Mouse (Mus musculus): ENCODE data around the gene Dvl1.

Dvl1 gene

DNA sequence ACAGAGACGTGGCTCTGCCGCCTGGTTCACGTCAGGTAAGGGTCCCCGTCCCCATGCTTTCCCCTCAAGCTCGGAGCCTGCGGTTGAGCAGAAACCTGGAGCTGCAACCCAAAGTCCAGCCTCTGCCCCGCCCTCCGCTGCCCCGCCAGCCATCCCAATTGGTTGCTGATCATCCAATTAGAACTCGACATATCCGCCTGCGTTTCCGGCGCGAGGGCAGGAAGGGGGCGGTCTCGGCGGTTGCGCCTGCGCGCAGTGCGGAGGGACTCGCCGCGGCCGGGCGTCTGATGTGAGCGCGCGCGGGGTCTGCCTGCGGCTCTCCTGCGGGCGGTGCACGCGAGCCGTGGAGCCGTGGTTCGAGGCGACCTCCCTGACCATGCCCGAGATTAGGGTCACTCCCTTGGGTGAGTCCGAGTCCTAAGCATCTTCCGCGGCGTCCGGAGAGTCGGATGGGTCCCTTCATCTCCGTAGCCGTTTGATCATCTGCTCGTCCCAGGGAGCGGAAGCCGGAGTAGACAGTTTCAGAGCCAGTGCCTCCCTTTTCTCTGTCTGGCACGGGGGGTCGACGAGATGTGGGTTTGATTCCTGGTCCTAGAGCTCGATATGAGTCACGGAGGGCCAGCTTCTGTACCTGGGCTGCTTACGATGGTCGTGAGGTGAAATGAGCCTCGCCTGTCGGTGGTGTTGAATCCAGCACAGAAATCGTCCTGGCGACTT lies 22.3 kb downstream of the Dvl1 start, which contains the start of the genes Cptp and Ints11:
Gene Cptp, minus strand, starts transcription at position 124 of the 717 bp plus-strand sequence.
Gene Ints11, plus strand, starts transcription at position 230 of the 717 bp plus-strand sequence.
- CTCF ChIA-PET = no interaction called here

- CTCF ChIA-PET = no interaction called here
These were observed 24.2 kb downstream of the Dvl1 start for GRCm38 (mm10) chr4:155871404-155871803.

- CTCF ChIA-PET = no interaction called here
These were observed 36.4 kb downstream of the Dvl1 start for GRCm38 (mm10) chr4:155883587-155883986.

GRCm38 (mm10) chr4:155886330-155886729 lies 39.1 kb downstream of the Dvl1 start:
- CTCF ChIA-PET = no interaction called here

DNA sequence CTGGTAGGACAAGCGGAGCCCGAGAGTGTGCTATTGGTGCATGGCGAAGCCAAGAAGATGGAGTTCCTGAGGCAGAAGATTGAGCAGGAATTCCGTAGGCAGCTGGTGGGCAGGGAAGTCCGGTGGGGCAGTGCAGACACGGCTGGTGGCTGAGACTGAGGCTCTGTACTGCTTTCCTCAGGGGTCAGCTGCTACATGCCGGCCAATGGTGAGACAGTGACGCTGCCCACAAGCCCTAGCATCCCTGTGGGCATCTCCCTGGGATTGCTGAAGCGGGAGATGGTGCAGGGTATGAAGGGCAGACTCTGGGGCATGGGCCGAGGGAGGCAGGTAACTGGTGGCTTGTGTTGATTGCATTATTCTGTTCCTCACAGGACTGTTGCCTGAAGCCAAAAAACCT lies 40.5 kb downstream of the Dvl1 start:
- CTCF ChIA-PET = no interaction called here

DNA sequence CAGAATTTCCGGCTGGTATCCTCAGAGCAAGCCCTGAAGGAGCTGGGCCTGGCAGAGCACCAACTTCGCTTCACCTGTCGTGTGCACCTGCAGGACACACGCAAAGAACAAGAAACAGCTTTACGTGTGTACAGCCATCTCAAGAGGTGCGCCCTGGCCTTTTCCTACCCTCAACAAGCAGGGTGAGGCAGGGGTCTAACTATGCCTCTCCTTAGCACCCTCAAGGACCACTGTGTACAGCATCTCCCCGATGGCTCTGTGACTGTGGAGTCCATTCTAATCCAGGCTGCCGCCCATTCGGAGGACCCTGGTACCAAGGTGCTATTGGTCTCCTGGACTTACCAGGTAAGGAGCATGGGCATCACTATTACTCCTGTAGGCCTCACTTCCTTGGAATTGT lies 41.0 kb downstream of the Dvl1 start:
- CTCF ChIA-PET = no interaction called here

GRCm38 (mm10) chr4:155889316-155889715 lies 42.1 kb downstream of the Dvl1 start:
- CTCF ChIA-PET = no interaction called here

GRCm38 (mm10) chr4:155891011-155891471 lies 43.8 kb downstream of the Dvl1 start:
- CTCF ChIA-PET = no interaction called here

DNA sequence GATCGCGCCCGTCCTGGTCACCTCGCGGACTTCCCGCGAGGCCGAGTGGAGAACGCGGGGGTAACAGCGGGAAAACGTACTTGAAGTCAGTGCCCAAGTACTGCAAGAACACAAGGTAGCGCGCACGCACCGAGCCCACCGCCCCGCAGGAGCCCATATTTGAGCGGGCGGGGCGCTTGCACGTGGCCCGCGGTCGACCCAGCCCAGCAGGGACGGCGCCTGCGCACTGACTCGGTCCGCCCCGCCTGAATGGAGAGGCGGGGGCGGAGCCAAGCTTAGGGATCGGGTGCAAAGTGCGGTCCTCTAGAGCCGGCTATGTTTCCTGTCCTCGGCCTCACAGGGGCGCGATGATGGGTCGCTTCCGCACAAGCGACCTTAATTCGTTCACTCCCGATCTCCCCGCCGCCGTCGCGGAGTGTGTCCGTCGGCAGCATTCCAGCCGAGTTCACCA lies 44.4 kb downstream of the Dvl1 start, which contains the start of the genes Pusl1 and Acap3:
Gene Pusl1, minus strand, starts transcription at position 231 of the 451 bp plus-strand sequence.
Gene Acap3, plus strand, starts transcription at position 272 of the 451 bp plus-strand sequence.
- CTCF ChIA-PET = no interaction called here

DNA sequence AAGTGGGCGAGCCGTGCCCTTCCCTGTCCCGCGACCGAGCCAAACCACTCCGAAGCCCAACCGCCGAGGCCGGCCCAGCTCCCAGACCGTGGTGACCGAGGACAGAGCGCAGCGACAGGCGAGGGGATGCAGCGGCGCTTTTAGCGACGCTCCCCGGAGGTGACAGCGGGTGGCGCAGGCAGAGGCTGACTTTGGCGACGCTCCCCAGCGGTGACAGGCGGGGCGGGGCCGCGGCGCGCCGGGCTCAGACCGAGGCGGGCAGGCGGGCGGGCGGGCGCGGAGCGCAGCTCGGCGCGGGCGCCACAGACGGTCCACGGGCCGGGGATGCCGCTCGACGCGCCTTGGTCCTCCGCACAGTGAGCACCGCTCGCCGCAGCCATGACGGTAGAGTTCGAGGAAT lies 44.8 kb downstream of the Dvl1 start:
- CTCF ChIA-PET = no interaction called here

GRCm38 (mm10) chr4:155892438-155893211 lies 45.4 kb downstream of the Dvl1 start:
- CTCF ChIA-PET = no interaction called here

- CTCF ChIA-PET = no interaction called here
These were observed 46.0 kb downstream of the Dvl1 start for GRCm38 (mm10) chr4:155893212-155893690.

GRCm38 (mm10) chr4:155894311-155894881 lies 47.2 kb downstream of the Dvl1 start:
- CTCF ChIA-PET = interaction anchor here (0.6 kb wide), 1 partner anchor 74 kb away, joined by 4 read pairs; no protein-coding TSS in a partner anchor

- CTCF ChIA-PET = interaction anchor here (0.6 kb wide), 1 partner anchor 75 kb away, joined by 4 read pairs; no protein-coding TSS in a partner anchor
These were observed 48.0 kb downstream of the Dvl1 start for GRCm38 (mm10) chr4:155895216-155895615.

DNA sequence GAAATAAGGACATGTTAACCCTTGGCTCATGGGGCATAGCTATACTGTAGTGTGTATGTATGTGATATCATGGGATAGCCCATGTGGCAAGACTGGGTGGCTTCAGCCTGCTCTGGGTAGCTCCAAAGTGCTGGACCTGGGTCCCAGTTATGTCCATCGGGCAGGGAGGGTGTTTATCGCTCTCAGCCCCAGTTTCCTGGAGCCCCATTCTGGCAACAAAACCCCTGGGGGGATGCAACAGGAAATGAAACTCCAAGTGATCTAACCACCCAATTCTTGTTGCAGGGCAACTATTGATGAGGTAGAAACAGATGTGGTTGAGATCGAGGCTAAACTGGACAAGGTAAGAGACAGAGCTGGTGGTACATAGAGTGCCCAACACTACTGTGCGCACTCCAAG lies 48.6 kb downstream of the Dvl1 start:
- CTCF ChIA-PET = no interaction called here

- CTCF ChIA-PET = no interaction called here
These were observed 49.3 kb downstream of the Dvl1 start for GRCm38 (mm10) chr4:155896461-155896860.

GRCm38 (mm10) chr4:155898318-155898717 lies 51.1 kb downstream of the Dvl1 start:
- CTCF ChIA-PET = no interaction called here

DNA sequence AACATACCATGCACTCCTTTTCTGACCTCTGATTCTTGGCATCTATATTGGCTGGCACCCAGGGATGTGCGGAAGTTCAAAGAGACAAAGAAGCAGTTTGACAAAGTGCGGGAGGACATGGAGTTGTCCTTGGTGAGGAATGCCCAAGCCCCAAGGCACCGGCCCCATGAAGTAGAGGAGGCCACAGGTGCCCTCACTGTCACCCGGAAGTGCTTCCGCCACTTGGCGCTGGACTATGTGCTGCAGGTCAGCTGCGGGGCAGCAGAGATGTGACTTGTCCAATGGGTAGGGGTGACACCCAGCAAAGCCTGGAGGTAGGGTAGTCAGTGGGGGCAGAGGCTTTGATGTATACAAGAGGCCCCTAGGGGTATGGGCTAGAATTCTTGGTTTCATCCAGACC lies 52.2 kb downstream of the Dvl1 start:
- CTCF ChIA-PET = no interaction called here

DNA sequence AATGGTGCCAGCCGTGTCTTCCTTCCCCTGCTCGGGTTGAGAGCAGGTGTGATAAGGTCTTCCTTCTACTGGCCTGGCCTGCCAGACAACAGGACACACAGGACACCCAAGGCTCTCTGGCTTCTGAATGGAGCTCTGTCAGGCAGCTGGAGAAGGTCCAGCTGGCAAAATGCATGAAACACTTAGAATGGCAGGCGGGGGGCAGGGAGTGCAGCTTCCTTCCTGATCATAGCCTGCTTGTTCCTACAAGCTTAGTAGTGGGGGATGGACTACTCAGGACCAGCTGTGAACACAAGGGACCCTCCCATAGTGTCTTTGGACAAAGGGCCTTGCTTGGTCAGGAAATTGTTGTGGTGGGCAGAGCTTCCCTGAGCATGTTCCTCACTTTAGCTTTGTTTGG lies 54.0 kb downstream of the Dvl1 start:
- CTCF ChIA-PET = no interaction called here

DNA sequence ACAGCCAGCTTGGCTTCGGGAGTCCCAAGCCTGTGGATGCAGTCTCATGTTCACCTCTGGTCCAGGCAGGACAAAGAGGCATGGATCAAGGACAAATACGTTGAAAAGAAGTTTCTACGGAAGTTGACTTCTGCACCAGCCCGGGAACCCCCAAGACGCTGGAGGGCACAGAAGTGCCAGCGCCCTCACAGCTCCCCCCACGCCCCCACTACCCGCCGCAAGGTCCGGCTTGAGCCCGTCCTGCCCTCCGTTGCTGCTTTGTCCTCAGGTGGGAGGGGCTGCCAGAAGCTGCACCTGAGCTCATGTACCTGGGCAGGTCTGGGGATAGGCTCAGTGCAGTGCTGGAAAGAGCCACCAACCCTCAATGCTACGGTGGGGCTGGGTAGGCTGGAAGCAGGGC lies 56.0 kb downstream of the Dvl1 start:
- CTCF ChIA-PET = no interaction called here

- CTCF ChIA-PET = interaction anchor here (0.5 kb wide), 1 partner anchor 49 kb away, joined by 4 read pairs; no protein-coding TSS in a partner anchor
These were observed 57.3 kb downstream of the Dvl1 start for GRCm38 (mm10) chr4:155904318-155905102.

Data from spleen, embryonic (tissue).